12 mouse cellular contexts compared by ENCODE assay signal in genomic region chr4:137041161-137041621, GRCm38 (mm10). TPM values are rescaled to one million over a fixed set of nuclear protein-coding genes. Genes with fewer than 3 reads are reported as not detected.
DNase-seq lines count a peak whose midpoint lies in the region; ATAC-seq lines count a peak whose summit lies in the region.
"Had no signal": no experiment of that assay in that cellular context is flagged by ENCODE, and none has a peak within 500 bp of the region (broad histone marks: within the 10 kb centered on the region; RNA-seq: fewer than 3 reads in every experiment).

No protein-coding gene starts in this region.

- no peak for ATAC-seq in heart, embryonic 15.5 days (replicated peaks; ENCODE audit: insufficient number of reproducible peaks, insufficient read depth, low FRiP score, low read depth)
- ATAC-seq: forebrain, embryonic 16.5 days had no signal

- 76% methylated on average over 10 of the region's 10 CpGs for WGBS in heart, embryonic 15.5 days

- H3K4me1 ChIP-seq in heart, embryonic 15.5 days (replicated peaks) = peaks cover 30% of the 10 kb centered on the region
- H3K4me1 ChIP-seq in brown adipose tissue, adult 24 weeks (ENCODE audit: control insufficient read depth, insufficient read depth, insufficient read length, low read length) = no peaks in the 10 kb centered on the region

- peak overlapping the region; percentile 20; the same call in 1 of the 2 replicates for H3K27ac ChIP-seq in heart, embryonic 15.5 days
- H3K27ac ChIP-seq in brown adipose tissue, adult 24 weeks (replicated peaks; ENCODE audit: low read depth, low read length) = 0 out of 2 replicates have a peak overlapping the region, but pooled peaks have one; percentile 8
- H3K27ac ChIP-seq: heart, embryonic 13.5 days; macrophage had no signal

- no peak for DNase-seq in heart, adult 9 months (ENCODE audit: low spot score in 2 of 2)
- peak; percentile 75 to 77 for DNase-seq in cerebellum, postnatal 25 days
- DNase-seq in kidney, postnatal 10 days = peak; percentile 49
- no peak for DNase-seq in ovary, postnatal 14 days (ENCODE audit: low spot score)
- no peak for DNase-seq in lung, postnatal 10 days
- no peak for DNase-seq in spleen, postnatal 10 days (ENCODE audit: low spot score in 2 of 2)

- no peaks in the 10 kb centered on the region for H3K36me3 ChIP-seq in heart, embryonic 15.5 days
- H3K36me3 ChIP-seq: heart, embryonic 13.5 days had no signal

- H3K9ac ChIP-seq in heart, embryonic 15.5 days = no peak overlapping the region
- H3K9ac ChIP-seq: heart, embryonic 13.5 days had no signal

- H3K4me3 ChIP-seq in heart, embryonic 15.5 days = no peak overlapping the region
- H3K4me3 ChIP-seq in brown adipose tissue, adult 24 weeks (ENCODE audit: insufficient read depth, low read depth, low read length) = no peak overlapping the region
- H3K4me3 ChIP-seq: heart, embryonic 13.5 days had no signal

- no peaks in the 10 kb centered on the region for H3K9me3 ChIP-seq in heart, embryonic 15.5 days (replicated peaks)
- H3K9me3 ChIP-seq: heart, embryonic 13.5 days had no signal

- H3K27me3 ChIP-seq in heart, embryonic 15.5 days = no peaks in the 10 kb centered on the region
- H3K27me3 ChIP-seq: heart, embryonic 13.5 days had no signal

- no peak overlapping the region for H3K4me2 ChIP-seq in heart, embryonic 15.5 days
- H3K4me2 ChIP-seq: heart, embryonic 13.5 days; liver, embryonic 11.5 days had no signal

RNA-seq across cellular contexts. Expression of gene Zbtb40, which starts 7.4 kb away (rescaled TPM):
- 2.4 and 3.2 TPM in 2 replicates for polyA plus RNA-seq in heart, embryonic 15.5 days (2015; fragmentation: Nextera tagmentation; extraction: Ambion mirVana)
- 0.75 and 1.3 TPM in 2 replicates for polyA plus RNA-seq in brown adipose tissue, adult 24 weeks (2012; ENCODE audit: insufficient read depth, insufficient read length, missing spikeins)

Comparison
In these comparisons a context has a peak if more than half of its experiments do, and no peak if none do; other contexts are left out.
1. DNase-seq: peak in cerebellum, postnatal 25 days (2 of 2) and kidney, postnatal 10 days (single experiment); none in heart, adult 9 months (0 of 2), ovary, postnatal 14 days (single experiment), lung, postnatal 10 days (single experiment) and spleen, postnatal 10 days (0 of 2).